ENCODE assay signal across 12 mouse cellular contexts in the genomic region with DNA sequence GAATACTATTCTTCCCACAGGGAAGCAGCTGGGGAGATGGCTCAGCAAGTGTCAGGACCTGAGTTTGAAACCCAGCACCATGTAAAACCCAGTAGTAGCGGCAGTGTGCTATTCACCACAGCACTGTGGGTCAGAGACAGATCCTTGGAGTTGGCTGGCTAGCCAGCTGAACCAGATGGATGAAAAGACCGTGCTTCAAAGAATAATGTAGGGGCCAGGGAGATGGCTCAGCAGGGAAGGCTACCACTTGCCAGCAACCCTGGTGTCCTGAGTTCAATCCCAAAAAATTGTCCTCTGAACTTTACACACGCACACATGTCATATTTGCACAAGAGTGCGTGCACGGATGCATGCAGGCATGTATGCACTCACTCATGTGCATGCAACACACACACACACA.
DNase-seq lines count a peak whose midpoint lies in the region; ATAC-seq and TF ChIP-seq lines count a peak whose summit lies in the region.
"Had no signal": no experiment of that assay in that cellular context is flagged by ENCODE, and none has a peak within 500 bp of the region (broad histone marks: within the 10 kb centered on the region; RNA-seq: fewer than 3 reads in every experiment).

No protein-coding gene starts in this region.

- no peaks in the 10 kb centered on the region for H3K9me3 ChIP-seq in hindbrain, embryonic 13.5 days
- no peaks in the 10 kb centered on the region for H3K9me3 ChIP-seq in hindbrain, embryonic 10.5 days
- H3K9me3 ChIP-seq in E14TG2a.4 (ENCODE audit: low read length): no peaks in the 10 kb centered on the region
- no peaks in the 10 kb centered on the region for H3K9me3 ChIP-seq in hindbrain, embryonic 16.5 days (ENCODE audit: control insufficient read depth, low read length)
- H3K9me3 ChIP-seq: liver, embryonic 15.5 days had no signal

- TF ChIP-seq CTCF in cerebellum, adult 2 months (IDR thresholded peaks at IDR 0.05; ENCODE audit: borderline replicate concordance, insufficient read depth, low read depth, low read length): no peak
- TF ChIP-seq CTCF in E14TG2a.4 (conservative IDR thresholded peaks at IDR 0.05; ENCODE audit: low read length): no peak

- H3K4me3 ChIP-seq in cerebellum, adult 2 months (replicated peaks; ENCODE audit: insufficient read depth, low read depth, low read length): no peak overlapping the region
- no peak overlapping the region for H3K4me3 ChIP-seq in hindbrain, embryonic 13.5 days
- H3K4me3 ChIP-seq in hindbrain, embryonic 10.5 days: no peak overlapping the region
- H3K4me3 ChIP-seq in E14TG2a.4 (replicated peaks; ENCODE audit: low read length): peak overlapping the region; percentile 67
- no peak overlapping the region for H3K4me3 ChIP-seq in hindbrain, embryonic 16.5 days (ENCODE audit: low read length)
- H3K4me3 ChIP-seq: liver, embryonic 15.5 days had no signal

- no peak overlapping the region for H3K27ac ChIP-seq in cerebellum, adult 2 months (ENCODE audit: insufficient read depth, low read length)
- H3K27ac ChIP-seq in hindbrain, embryonic 13.5 days: peak overlapping the region; percentile 78
- H3K27ac ChIP-seq in hindbrain, embryonic 10.5 days: no peak overlapping the region
- H3K27ac ChIP-seq in hindbrain, embryonic 16.5 days (ENCODE audit: low read depth, low read length): peak overlapping the region; percentile 51; the same call in 1 of the 2 replicates
- H3K27ac ChIP-seq: liver, embryonic 15.5 days had no signal

- peak; percentile 31 to 38 for DNase-seq in cerebellum, adult 2 months
- no peak for DNase-seq in cerebellum, adult 8-10 months
- DNase-seq in hindbrain, embryonic 10.5 days (ENCODE audit: low spot score): no peak
- no peak for DNase-seq in Muller cell, postnatal 12 days (ENCODE audit: inconsistent ontology term)
- DNase-seq in kidney, postnatal 25 days: no peak
- DNase-seq: heart, postnatal 4 days; right cerebral cortex, adult 18-20 months had no signal

- peaks cover 2% of the 10 kb centered on the region; the same call in 1 of the 2 replicates for H3K36me3 ChIP-seq in hindbrain, embryonic 13.5 days
- H3K36me3 ChIP-seq in hindbrain, embryonic 10.5 days: peaks cover 18% of the 10 kb centered on the region
- peaks cover 79% of the 10 kb centered on the region for H3K36me3 ChIP-seq in E14TG2a.4 (ENCODE audit: insufficient read depth, low read length)
- no peaks in the 10 kb centered on the region for H3K36me3 ChIP-seq in hindbrain, embryonic 16.5 days (ENCODE audit: control insufficient read depth, insufficient read depth, low read length)
- H3K36me3 ChIP-seq: G1E had no signal

- 21% methylated on average over 5 of the region's 5 CpGs for WGBS in cerebellum, adult 2 months
- 85% methylated on average over 5 of the region's 5 CpGs for WGBS in hindbrain, embryonic 13.5 days
- WGBS in hindbrain, embryonic 10.5 days: 90% methylated on average over 5 of the region's 5 CpGs
- 80% methylated on average over 5 of the region's 5 CpGs for WGBS in hindbrain, embryonic 16.5 days

- peaks cover 3% of the 10 kb centered on the region; the same call in 1 of the 2 replicates for H3K4me1 ChIP-seq in cerebellum, adult 2 months (ENCODE audit: control insufficient read depth, insufficient read depth, low read length)
- H3K4me1 ChIP-seq in hindbrain, embryonic 13.5 days (replicated peaks): peaks cover 22% of the 10 kb centered on the region
- peaks cover 10% of the 10 kb centered on the region for H3K4me1 ChIP-seq in hindbrain, embryonic 10.5 days (replicated peaks)
- H3K4me1 ChIP-seq in E14TG2a.4 (replicated peaks; ENCODE audit: low read depth, low read length): peaks cover 94% of the 10 kb centered on the region
- H3K4me1 ChIP-seq in hindbrain, embryonic 16.5 days (ENCODE audit: control insufficient read depth, insufficient read depth, low read depth, low read length): peaks cover 7% of the 10 kb centered on the region

- no peaks in the 10 kb centered on the region for H3K27me3 ChIP-seq in cerebellum, adult 2 months (ENCODE audit: control insufficient read depth, insufficient read depth, low read length)
- no peaks in the 10 kb centered on the region for H3K27me3 ChIP-seq in hindbrain, embryonic 13.5 days
- no peaks in the 10 kb centered on the region for H3K27me3 ChIP-seq in hindbrain, embryonic 10.5 days (ENCODE audit: insufficient read depth, poor library complexity, severe bottlenecking)
- H3K27me3 ChIP-seq in E14TG2a.4 (ENCODE audit: insufficient read depth, low read length): no peaks in the 10 kb centered on the region
- H3K27me3 ChIP-seq in hindbrain, embryonic 16.5 days (replicated peaks; ENCODE audit: control insufficient read depth, insufficient read depth, low read length): no peaks in the 10 kb centered on the region
- H3K27me3 ChIP-seq: liver, embryonic 15.5 days had no signal

- no peak overlapping the region for H3K4me2 ChIP-seq in hindbrain, embryonic 13.5 days
- H3K4me2 ChIP-seq in hindbrain, embryonic 16.5 days (ENCODE audit: low read length): no peak overlapping the region
- H3K4me2 ChIP-seq: liver, embryonic 15.5 days had no signal

- ATAC-seq in hindbrain, embryonic 13.5 days (ENCODE audit: low FRiP score): no peak
- peak; percentile 32; the same call in 1 of the 2 replicates for ATAC-seq in hindbrain, embryonic 16.5 days

- TF ChIP-seq POLR2A in cerebellum, adult 2 months (IDR thresholded peaks at IDR 0.05; ENCODE audit: borderline replicate concordance, insufficient read depth, low read length): no peak

- H3K9ac ChIP-seq in hindbrain, embryonic 13.5 days: no peak overlapping the region
- H3K9ac ChIP-seq in hindbrain, embryonic 16.5 days (ENCODE audit: low read depth, low read length): no peak overlapping the region; the same call in 1 of the 2 replicates
- H3K9ac ChIP-seq: liver, embryonic 15.5 days had no signal

Comparison
In these comparisons a context has a peak if more than half of its experiments do, and no peak if none do; other contexts are left out.
1. DNase-seq: peak in cerebellum, adult 2 months (2 of 2); none in cerebellum, adult 8-10 months (single experiment), hindbrain, embryonic 10.5 days (single experiment), Muller cell, postnatal 12 days (single experiment) and kidney, postnatal 25 days (0 of 2).
2. H3K27ac ChIP-seq: peak in hindbrain, embryonic 13.5 days (single experiment) and hindbrain, embryonic 16.5 days (single experiment); none in cerebellum, adult 2 months (single experiment) and hindbrain, embryonic 10.5 days (single experiment).